Mouse (Mus musculus) lung, embryonic 16.5 days (tissue): ENCODE data around the gene Ahcy. TPM values are rescaled to one million over a fixed set of nuclear protein-coding genes. Genes with fewer than 3 reads are reported as not detected.
"Not testable (repeated sequence)": the region's sequence is repeated elsewhere in the genome, so short reads cannot be mapped to it uniquely, and the experiment has no call there.

ENCODE experiments used
- ATAC-seq: fragments of 200-750 bp; cut with Nextera tagmentation; 2 replicates; pipeline ENCODE4 v1.8.0; 2017; ENCODE audit warnings: low read depth, mild to moderate bottlenecking, moderate library complexity
- H3K27ac ChIP-seq: fragments of 300-500 bp; sonication (generic); 2 replicates; pipeline ENCODE4 v1.5.1; 2014; ENCODE audit warnings: mild to moderate bottlenecking, control low read depth, low read length
- H3K27me3 ChIP-seq: fragments of 300-500 bp; sonication (generic); 2 replicates; pipeline ENCODE4 v1.6.1; 2014; ENCODE audit warnings: low read depth, low read length, mixed read lengths; ENCODE audit not compliant: control insufficient read depth, insufficient read depth
- H3K36me3 ChIP-seq: fragments of 300-500 bp; sonication (generic); 2 replicates; pipeline ENCODE4 v1.6.1; 2014; ENCODE audit warnings: low read length; ENCODE audit not compliant: control insufficient read depth, insufficient read depth
- H3K4me1 ChIP-seq: fragments of 300-500 bp; sonication (generic); replicated peaks from 2 replicates; pipeline ENCODE4 v1.6.1; 2014; ENCODE audit warnings: low read length, mixed read lengths; ENCODE audit not compliant: control insufficient read depth, insufficient read depth
- H3K4me2 ChIP-seq: fragments of 300-500 bp; sonication (generic); 2 replicates; pipeline ENCODE4 v1.6.1; 2014; ENCODE audit warnings: low read depth, low read length, control low read depth
- H3K4me3 ChIP-seq: fragments of 300-500 bp; sonication (generic); 2 replicates; pipeline ENCODE4 v1.5.1; 2014; ENCODE audit warnings: mild to moderate bottlenecking, low read length, control low read depth
- H3K9ac ChIP-seq: fragments of 300-500 bp; sonication (generic); 2 replicates; pipeline ENCODE4 v1.6.1; 2014; ENCODE audit warnings: low read length, control low read depth
- H3K9me3 ChIP-seq: fragments of 300-500 bp; sonication (generic); 2 replicates; pipeline ENCODE4 v1.6.1; 2016; ENCODE audit warnings: low read length; ENCODE audit not compliant: control insufficient read depth
- WGBS: fragments of 180-500 bp; shearing (Covaris S2); extraction: QIAGEN DNeasy Blood & Tissue Kit; methylation state at CpG from one replicate; pipeline ENCODE4 v1.1.7; 2014; 5-methylcytosine and 5-hydroxymethylcytosine counted together
- polyA plus RNA-seq: library from polyadenylated mRNA; unstranded; fragments of >200 nt; fragmentation: Nextera tagmentation; extraction: Ambion mirVana; gene quantifications from 2 replicates; pipeline ENCODE4 v1.2.1, GENCODE M21; 2015

Ahcy gene
- polyA plus RNA-seq, 1 experiment from 2014 or later = 51.0 TPM

DNA sequence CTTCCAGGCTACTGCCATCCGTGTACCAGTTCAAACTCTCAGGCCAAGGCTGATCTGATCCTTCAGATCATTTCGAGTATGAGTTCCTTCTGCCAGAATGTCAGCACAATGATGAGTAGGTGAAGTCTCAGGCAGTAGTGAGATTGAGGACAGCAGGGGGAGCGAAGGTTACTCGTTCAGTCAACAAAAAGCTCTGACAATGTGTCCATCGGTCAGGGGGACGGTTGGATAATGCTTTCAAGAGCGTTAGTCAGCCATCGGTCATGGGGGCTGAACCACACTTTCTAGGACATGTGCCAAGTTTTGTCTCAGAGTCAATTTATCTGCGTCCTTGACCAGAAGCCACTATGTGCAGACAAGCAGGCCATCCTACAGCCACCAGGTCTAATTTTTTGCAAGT lies 57.5 kb downstream of the Ahcy start:
- not testable (repeated sequence) for H3K36me3 ChIP-seq, H3K4me1 ChIP-seq, H3K27ac ChIP-seq, H3K4me3 ChIP-seq, ATAC-seq, H3K9ac ChIP-seq, H3K4me2 ChIP-seq, H3K9me3 ChIP-seq, H3K27me3 ChIP-seq
- 12% methylated on average over 7 of the region's 9 CpGs for WGBS

GRCm38 (mm10) chr2:155012991-155013390 lies 61.3 kb downstream of the Ahcy start:
- Histone ChIP-seq H3K4me1 (no peaks in the 10 kb centered on the region), H3K9ac (no peak overlapping the region), H3K4me2 (no peak overlapping the region), H3K9me3 (no peaks in the 10 kb centered on the region), H3K4me3 (no peak overlapping the region), H3K27ac (no peak overlapping the region), H3K27me3 (no peaks in the 10 kb centered on the region), H3K36me3 (no peaks in the 10 kb centered on the region)
- 86% methylated on average over 6 of the region's 6 CpGs for WGBS
- no peak for ATAC-seq

DNA sequence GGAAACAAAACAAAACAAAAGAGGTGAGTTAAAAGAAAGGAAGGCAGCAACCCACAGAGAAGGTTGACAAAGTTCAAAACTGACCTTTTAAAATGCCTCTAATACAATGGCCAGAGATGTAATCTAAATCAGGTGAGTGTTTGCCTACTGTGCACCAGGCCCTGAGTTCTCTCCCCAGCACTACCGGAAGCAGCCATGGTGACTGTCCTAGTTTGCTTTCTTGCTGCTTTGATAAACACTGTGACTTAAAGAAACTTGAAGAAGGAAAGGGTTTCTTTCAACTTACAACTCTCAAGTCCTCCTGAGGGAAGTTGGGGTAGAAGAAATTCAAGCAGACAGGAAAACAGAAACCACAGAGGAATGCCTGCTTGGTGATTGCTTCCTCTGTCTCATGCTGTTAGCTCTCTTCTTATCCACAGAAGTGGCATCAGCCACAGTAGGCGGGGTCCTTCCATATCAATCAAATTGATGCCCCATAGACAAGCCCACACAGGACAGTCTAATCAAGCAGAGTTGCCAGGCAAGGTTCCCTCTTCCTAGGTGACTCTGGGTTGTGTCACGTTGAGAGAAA lies 63.1 kb downstream of the Ahcy start:
- 40% methylated on average over 3 of the region's 3 CpGs for WGBS
- H3K9me3 ChIP-seq = no peaks in the 10 kb centered on the region
- H3K27me3 ChIP-seq = no peaks in the 10 kb centered on the region

More for the DNA sequence above, 63.1 kb downstream of the Ahcy start:
- Histone ChIP-seq H3K27ac (no peak overlapping the region), H3K4me3 (no peak overlapping the region), H3K9ac (no peak overlapping the region), H3K36me3 (no peaks in the 10 kb centered on the region), H3K4me1 (no peaks in the 10 kb centered on the region), H3K4me2 (no peak overlapping the region)
- ATAC-seq = no peak

Other genes starting within 250 kb of the Ahcy start
- 68.5 and 82.1 TPM in 2 replicates for gene Eif2s2, start 181.6 kb downstream of the Ahcy start, polyA plus RNA-seq
- gene Gm14226, start 56.2 kb downstream of the Ahcy start, polyA plus RNA-seq = 0.21 and 0.35 TPM in 2 replicates
- 54.4 and 55.6 TPM in 2 replicates for gene Itch, start 59.0 kb upstream of the Ahcy start, polyA plus RNA-seq
- 385 and 409 TPM in 2 replicates for gene Dynlrb1, start 162.0 kb upstream of the Ahcy start, polyA plus RNA-seq
- 160 and 185 TPM in 2 replicates for gene Map1lc3a, start 201.8 kb upstream of the Ahcy start, polyA plus RNA-seq